Mouse (Mus musculus): ENCODE measurements around the gene Ell2. TPM values are rescaled to one million over a fixed set of nuclear protein-coding genes. Genes with fewer than 3 reads are reported as not detected.
A peak's percentile ranks its signal among the peaks of the same experiment; 100 is the strongest.

The Ell2 gene
- polyA plus RNA-seq (2011; ENCODE audit: insufficient read depth, insufficient read length, low replicate concordance, missing spikeins): 24.2 and 27.3 TPM in 2 replicates

DNA sequence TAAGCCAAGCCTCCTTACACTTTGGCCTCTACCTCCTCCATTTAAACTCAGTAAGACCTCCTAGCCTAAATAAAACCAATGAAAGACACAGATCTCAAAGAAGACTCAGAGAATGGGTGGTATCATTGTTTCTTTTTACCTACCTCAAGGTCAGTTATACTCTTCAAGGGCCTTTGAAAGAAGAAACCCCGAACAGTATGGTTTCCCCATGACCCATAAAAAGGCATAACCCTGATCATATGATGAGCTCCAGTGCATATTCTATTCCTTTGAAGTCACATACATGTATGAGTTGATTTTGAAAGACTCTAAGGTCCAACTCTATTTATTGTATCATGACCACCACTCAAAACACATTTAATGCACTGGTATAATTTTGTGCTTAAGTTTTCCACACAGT is at the start of gene Ell2:
TSS of gene Ell2 (plus strand) at position 301 of the 400 bp plus-strand sequence.
- H3K4me3 ChIP-seq (replicated peaks; ENCODE audit: control insufficient read depth, low read depth, low read length): peak within 1 kb of the TSS; percentile 89
- peak within 1 kb of the TSS; percentile 96 for H3K27ac ChIP-seq (ENCODE audit: control insufficient read depth, insufficient read depth, low read depth, low read length, poor library complexity)
- 95% methylated on average over 1 of the region's 1 CpGs for WGBS
- TF ChIP-seq POLR2A (IDR thresholded peaks at IDR 0.05; ENCODE audit: borderline replicate concordance, control insufficient read depth, low read depth, low read length) (no peak), CTCF (IDR thresholded peaks at IDR 0.05; ENCODE audit: control insufficient read depth, insufficient read depth, low read length) (no peak)
- no peaks in the 10 kb centered on the region; the same call in 1 of the 2 replicates for H3K4me1 ChIP-seq (ENCODE audit: control insufficient read depth, insufficient read depth, low read length)

DNA sequence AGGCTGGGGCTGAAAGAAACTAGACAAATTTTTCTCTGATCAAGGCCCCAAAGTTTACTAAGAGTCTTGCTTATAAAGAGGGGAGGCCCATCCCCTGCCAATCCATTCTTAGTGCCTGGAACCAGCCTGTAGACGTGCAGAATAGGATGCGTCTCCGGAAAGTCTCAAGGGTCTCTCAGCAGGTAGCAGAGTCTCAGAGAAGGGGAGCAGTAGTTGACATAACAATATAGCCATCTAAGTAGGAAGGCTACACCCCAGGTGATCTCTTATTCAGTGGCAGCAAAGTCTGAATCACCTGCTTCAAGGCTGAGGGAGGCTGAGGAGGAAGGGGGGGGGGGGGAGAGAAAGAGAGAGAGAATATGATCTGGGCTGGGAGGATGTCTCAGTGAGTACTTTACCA is 21.1 kb upstream of the Ell2 start:
- H3K27ac ChIP-seq (ENCODE audit: control insufficient read depth, insufficient read depth, low read depth, low read length, poor library complexity): no peak overlapping the region
- WGBS: 85% methylated on average over 3 of the region's 3 CpGs
- no peaks in the 10 kb centered on the region for H3K4me1 ChIP-seq (ENCODE audit: control insufficient read depth, insufficient read depth, low read length)
- TF ChIP-seq POLR2A (IDR thresholded peaks at IDR 0.05; ENCODE audit: borderline replicate concordance, control insufficient read depth, low read depth, low read length): no peak
- no peak for TF ChIP-seq CTCF (IDR thresholded peaks at IDR 0.05; ENCODE audit: control insufficient read depth, insufficient read depth, low read length)
- H3K4me3 ChIP-seq (replicated peaks; ENCODE audit: control insufficient read depth, low read depth, low read length): no peak overlapping the region

- H3K4me3 ChIP-seq (replicated peaks; ENCODE audit: control insufficient read depth, low read depth, low read length): no peak overlapping the region
- WGBS: 64% methylated on average over 4 of the region's 4 CpGs
- H3K4me1 ChIP-seq (ENCODE audit: control insufficient read depth, insufficient read depth, low read length): no peaks in the 10 kb centered on the region
- no peak overlapping the region for H3K27ac ChIP-seq (ENCODE audit: control insufficient read depth, insufficient read depth, low read depth, low read length, poor library complexity)
- no peak for TF ChIP-seq POLR2A (IDR thresholded peaks at IDR 0.05; ENCODE audit: borderline replicate concordance, control insufficient read depth, low read depth, low read length)
- TF ChIP-seq CTCF (IDR thresholded peaks at IDR 0.05; ENCODE audit: control insufficient read depth, insufficient read depth, low read length): no peak
Observed at GRCm38 (mm10) chr13:75686995-75687394, 19.6 kb upstream of the Ell2 start.

GRCm38 (mm10) chr13:75691625-75692024 is 14.9 kb upstream of the Ell2 start:
- Histone ChIP-seq H3K27ac (ENCODE audit: control insufficient read depth, insufficient read depth, low read depth, low read length, poor library complexity) (no peak overlapping the region), H3K4me1 (ENCODE audit: control insufficient read depth, insufficient read depth, low read length) (no peaks in the 10 kb centered on the region), H3K4me3 (replicated peaks; ENCODE audit: control insufficient read depth, low read depth, low read length) (no peak overlapping the region)
- TF ChIP-seq CTCF (IDR thresholded peaks at IDR 0.05; ENCODE audit: control insufficient read depth, insufficient read depth, low read length) (no peak), POLR2A (IDR thresholded peaks at IDR 0.05; ENCODE audit: borderline replicate concordance, control insufficient read depth, low read depth, low read length) (no peak)

DNA sequence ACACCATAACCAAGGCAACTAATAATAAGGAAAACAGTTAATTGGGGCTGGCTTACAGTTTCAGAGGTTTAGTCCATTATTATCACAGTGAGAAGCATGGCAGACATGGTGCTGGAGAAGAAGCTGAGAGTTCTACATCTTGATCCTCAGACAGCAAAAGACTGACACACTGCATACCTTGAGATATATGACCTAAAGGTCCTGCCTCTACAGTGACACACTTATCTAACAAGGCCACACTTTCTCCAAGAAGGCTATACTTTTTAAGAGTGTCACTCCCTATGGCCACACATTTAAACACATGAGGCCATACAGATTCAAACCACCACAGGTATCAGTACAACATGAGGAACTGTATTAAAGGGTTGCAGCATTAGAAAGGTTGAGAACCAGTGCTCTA is 13.5 kb upstream of the Ell2 start:
- H3K4me3 ChIP-seq (replicated peaks; ENCODE audit: control insufficient read depth, low read depth, low read length): no peak overlapping the region
- no peak for TF ChIP-seq POLR2A (IDR thresholded peaks at IDR 0.05; ENCODE audit: borderline replicate concordance, control insufficient read depth, low read depth, low read length)
- no peak for TF ChIP-seq CTCF (IDR thresholded peaks at IDR 0.05; ENCODE audit: control insufficient read depth, insufficient read depth, low read length)
- H3K27ac ChIP-seq (ENCODE audit: control insufficient read depth, insufficient read depth, low read depth, low read length, poor library complexity): no peak overlapping the region
- H3K4me1 ChIP-seq (ENCODE audit: control insufficient read depth, insufficient read depth, low read length): no peaks in the 10 kb centered on the region

- H3K27ac ChIP-seq (ENCODE audit: control insufficient read depth, insufficient read depth, low read depth, low read length, poor library complexity): no peak overlapping the region
- H3K4me1 ChIP-seq (ENCODE audit: control insufficient read depth, insufficient read depth, low read length): no peaks in the 10 kb centered on the region
- TF ChIP-seq CTCF (IDR thresholded peaks at IDR 0.05; ENCODE audit: control insufficient read depth, insufficient read depth, low read length) (no peak), POLR2A (IDR thresholded peaks at IDR 0.05; ENCODE audit: borderline replicate concordance, control insufficient read depth, low read depth, low read length) (no peak)
- H3K4me3 ChIP-seq (replicated peaks; ENCODE audit: control insufficient read depth, low read depth, low read length): no peak overlapping the region
- WGBS: 72% methylated on average over 5 of the region's 5 CpGs
Observed at GRCm38 (mm10) chr13:75702814-75703213, 3.7 kb upstream of the Ell2 start.

DNA sequence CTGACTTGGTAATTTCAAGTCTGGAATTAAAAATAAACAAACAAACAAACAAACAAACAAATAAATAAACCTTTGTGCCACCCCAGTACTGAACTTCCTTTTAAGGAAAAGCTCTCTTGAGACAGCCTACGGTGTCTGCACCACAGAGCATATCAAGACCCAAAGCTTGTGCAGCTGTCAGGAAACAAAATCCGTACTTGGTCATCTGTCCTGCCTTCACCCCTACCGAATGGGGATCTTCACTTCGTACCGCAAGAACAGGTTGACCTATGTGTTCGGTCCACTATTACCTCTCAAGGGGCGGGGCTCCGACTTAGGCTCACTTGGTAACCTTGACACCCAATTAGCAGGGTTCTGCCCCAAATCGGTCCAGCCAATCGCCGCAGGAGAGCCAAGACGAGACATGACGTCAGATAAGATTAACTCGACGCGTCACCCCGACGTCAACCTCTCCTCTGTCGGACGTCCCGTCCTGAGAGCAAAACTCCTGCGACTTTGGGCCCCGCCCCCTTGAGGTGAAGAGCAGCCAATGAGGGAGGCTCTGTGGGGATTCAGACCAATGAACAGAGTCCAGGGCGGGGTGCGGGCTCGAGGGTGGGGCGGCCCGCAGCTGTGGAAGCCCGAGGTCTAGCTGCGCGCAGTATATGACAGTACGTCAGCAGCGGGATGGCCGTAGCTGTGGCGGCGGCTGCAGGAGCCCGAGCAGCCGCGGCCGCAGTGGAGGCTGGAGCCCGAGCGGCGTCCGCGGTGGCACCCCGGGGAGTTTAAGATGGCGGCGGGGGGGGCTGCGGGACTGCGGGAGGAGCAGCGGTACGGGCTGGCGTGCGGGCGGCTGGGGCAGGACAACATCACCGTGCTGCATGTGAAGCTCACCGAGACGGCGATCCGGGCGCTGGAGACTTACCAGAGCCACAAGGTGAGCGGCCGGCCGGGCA is 592 bp downstream of the Ell2 start:
- no peaks in the 10 kb centered on the region; the same call in 1 of the 2 replicates for H3K4me1 ChIP-seq (ENCODE audit: control insufficient read depth, insufficient read depth, low read length)
- H3K4me3 ChIP-seq (replicated peaks; ENCODE audit: control insufficient read depth, low read depth, low read length): peak overlapping the region; percentile 89
- TF ChIP-seq CTCF (IDR thresholded peaks at IDR 0.05; ENCODE audit: control insufficient read depth, insufficient read depth, low read length): 0 out of 2 replicates have a peak, but pooled peaks have one; percentile 9
- TF ChIP-seq POLR2A (IDR thresholded peaks at IDR 0.05; ENCODE audit: borderline replicate concordance, control insufficient read depth, low read depth, low read length): peak; percentile 98
- WGBS: 4% methylated on average over 64 of the region's 64 CpGs
- peak overlapping the region; percentile 96 for H3K27ac ChIP-seq (ENCODE audit: control insufficient read depth, insufficient read depth, low read depth, low read length, poor library complexity)

- TF ChIP-seq POLR2A (IDR thresholded peaks at IDR 0.05; ENCODE audit: borderline replicate concordance, control insufficient read depth, low read depth, low read length): peak; percentile 29; the same call in 1 of the 2 replicates
- no peak for TF ChIP-seq CTCF (IDR thresholded peaks at IDR 0.05; ENCODE audit: control insufficient read depth, insufficient read depth, low read length)
- H3K27ac ChIP-seq (ENCODE audit: control insufficient read depth, insufficient read depth, low read depth, low read length, poor library complexity): peak overlapping the region; percentile 96
- no peaks in the 10 kb centered on the region; the same call in 1 of the 2 replicates for H3K4me1 ChIP-seq (ENCODE audit: control insufficient read depth, insufficient read depth, low read length)
- peak overlapping the region; percentile 89 for H3K4me3 ChIP-seq (replicated peaks; ENCODE audit: control insufficient read depth, low read depth, low read length)
- 1% methylated on average over 83 of the region's 83 CpGs for WGBS
Observed at GRCm38 (mm10) chr13:75707821-75708636, 1.5 kb downstream of the Ell2 start.
